Mouse (Mus musculus): ENCODE measurements at regions not wholly inside any gene's neighbourhood (a gene's known extent, or its start where the extent isn't known, plus 50 kb on each side); places are given as distances from the start of the nearest gene placed in this dataset.
A peak's percentile ranks its signal among the peaks of the same experiment; 100 is the strongest.

GRCm38 (mm10) chr1:65981665-65982064 lies 55.3 kb downstream of the Crygf start:
- no peaks in the 10 kb centered on the region for H3K27me3 ChIP-seq (ENCODE audit: control insufficient read depth, insufficient read depth, low read length)
- DNase-seq (ENCODE audit: low spot score) = no peak
- ATAC-seq (ENCODE audit: low FRiP score, low TSS enrichment) = no peak
- H3K9me3 ChIP-seq (ENCODE audit: control insufficient read depth, low read length) = no peaks in the 10 kb centered on the region
- WGBS = 70% methylated on average over 5 of the region's 5 CpGs
- H3K4me1 ChIP-seq (replicated peaks; ENCODE audit: control insufficient read depth, insufficient read depth) = no peaks in the 10 kb centered on the region
- no peak overlapping the region for H3K27ac ChIP-seq (replicated peaks)
- no peak overlapping the region for H3K4me2 ChIP-seq (replicated peaks; ENCODE audit: low read depth)
- H3K9ac ChIP-seq (ENCODE audit: low read length) = no peak overlapping the region
- TF ChIP-seq EP300 (optimal IDR thresholded peaks at IDR 0.05) (no peak), CTCF (IDR thresholded peaks at IDR 0.05; ENCODE audit: low read depth) (no peak)
- no peaks in the 10 kb centered on the region for H3K36me3 ChIP-seq (ENCODE audit: control insufficient read depth, insufficient read depth, low read length)
- H3K4me3 ChIP-seq (ENCODE audit: low read depth, low read length) = no peak overlapping the region

DNA sequence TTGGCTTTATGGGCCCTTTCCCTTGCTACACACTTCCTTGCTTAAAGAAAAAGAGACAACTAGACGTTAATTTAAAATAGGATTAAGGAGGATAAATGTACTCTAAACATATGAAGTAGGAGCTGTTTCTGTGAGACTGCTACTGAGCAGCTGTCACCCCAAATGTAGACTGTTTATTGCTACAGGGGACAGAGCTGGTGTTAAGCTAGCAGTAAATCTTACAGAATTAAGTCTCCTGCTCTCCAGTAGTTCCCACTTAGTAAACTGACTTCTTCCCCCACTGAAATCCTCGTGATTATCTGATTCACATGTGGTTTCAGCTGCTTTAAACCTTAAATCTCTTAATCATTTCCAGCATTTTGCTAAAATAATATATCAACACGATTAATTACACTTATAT lies 74.1 kb downstream of the Crygf start:
- 35% methylated on average over 3 of the region's 3 CpGs for WGBS
- DNase-seq (ENCODE audit: low spot score) (no peak), ATAC-seq (ENCODE audit: low FRiP score, low TSS enrichment) (no peak)
- no peaks in the 10 kb centered on the region for H3K27me3 ChIP-seq (ENCODE audit: control insufficient read depth, insufficient read depth, low read length)
- H3K27ac ChIP-seq (replicated peaks) = no peak overlapping the region
- H3K4me2 ChIP-seq (replicated peaks; ENCODE audit: low read depth) = no peak overlapping the region
- no peaks in the 10 kb centered on the region for H3K36me3 ChIP-seq (ENCODE audit: control insufficient read depth, insufficient read depth, low read length)
- H3K4me1 ChIP-seq (replicated peaks; ENCODE audit: control insufficient read depth, insufficient read depth) = no peaks in the 10 kb centered on the region
- H3K4me3 ChIP-seq (ENCODE audit: low read depth, low read length) = no peak overlapping the region
- no peak for TF ChIP-seq CTCF (IDR thresholded peaks at IDR 0.05; ENCODE audit: low read depth)
- TF ChIP-seq EP300 (optimal IDR thresholded peaks at IDR 0.05) = no peak
- no peaks in the 10 kb centered on the region for H3K9me3 ChIP-seq (ENCODE audit: control insufficient read depth, low read length)
- no peak overlapping the region for H3K9ac ChIP-seq (ENCODE audit: low read length)

- Histone ChIP-seq H3K9ac (ENCODE audit: low read length) (no peak overlapping the region), H3K4me1 (replicated peaks; ENCODE audit: control insufficient read depth, insufficient read depth) (no peaks in the 10 kb centered on the region), H3K4me2 (replicated peaks; ENCODE audit: low read depth) (peak overlapping the region; percentile 32; the same call in 1 of the 2 replicates), H3K27ac (replicated peaks) (no peak overlapping the region), H3K27me3 (ENCODE audit: control insufficient read depth, insufficient read depth, low read length) (no peaks in the 10 kb centered on the region), H3K4me3 (ENCODE audit: low read depth, low read length) (no peak overlapping the region), H3K9me3 (ENCODE audit: control insufficient read depth, low read length) (no peaks in the 10 kb centered on the region), H3K36me3 (ENCODE audit: control insufficient read depth, insufficient read depth, low read length) (no peaks in the 10 kb centered on the region)
- TF ChIP-seq EP300 (optimal IDR thresholded peaks at IDR 0.05) (no peak), CTCF (IDR thresholded peaks at IDR 0.05; ENCODE audit: low read depth) (no peak)
- DNase-seq (ENCODE audit: low spot score) (no peak), ATAC-seq (ENCODE audit: low FRiP score, low TSS enrichment) (no peak; the same call in 1 of the 2 replicates)
- WGBS = 21% methylated on average over 17 of the region's 17 CpGs
These were observed 77.8 kb downstream of the Crygf start for GRCm38 (mm10) chr1:66003897-66004660.
